Comparison of ENCODE assay signal across 23 mouse cellular contexts in the genomic region with DNA sequence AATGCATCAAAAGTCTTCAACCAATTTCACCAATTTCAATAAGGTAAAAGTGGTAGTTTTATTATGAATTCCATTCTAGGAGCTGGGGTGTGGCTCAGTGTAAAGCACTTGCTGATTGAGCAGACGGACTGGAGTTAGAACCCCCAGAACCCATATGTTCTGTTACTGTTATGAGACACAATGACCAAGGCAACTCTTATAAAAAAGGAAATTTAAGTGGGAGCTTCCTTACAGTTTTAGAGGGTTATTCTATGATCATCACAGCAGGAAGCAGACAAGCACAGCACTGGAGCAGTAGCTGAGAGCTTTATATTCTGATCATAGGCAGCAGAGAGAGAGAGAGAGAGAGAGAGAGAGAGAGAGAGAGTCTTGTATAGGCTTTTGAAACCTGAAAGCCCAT.
A peak's percentile ranks its signal among the peaks of the same experiment; 100 is the strongest.
DNase-seq lines count a peak whose midpoint lies in the region; ATAC-seq lines count a peak whose summit lies in the region.
"Had no signal": no experiment of that assay in that cellular context is flagged by ENCODE, and none has a peak within 500 bp of the region (broad histone marks: within the 10 kb centered on the region; RNA-seq: fewer than 3 reads in every experiment).

No protein-coding gene starts in this region.

- H3K4me2 ChIP-seq in heart, embryonic 12.5 days, result no peak overlapping the region
- H3K4me2 ChIP-seq in hindbrain, embryonic 12.5 days (replicated peaks), result no peak overlapping the region

- no peaks in the 10 kb centered on the region for H3K9me3 ChIP-seq in heart, embryonic 12.5 days (replicated peaks)
- H3K9me3 ChIP-seq in hindbrain, embryonic 12.5 days (replicated peaks), result no peaks in the 10 kb centered on the region

- intact Hi-C loops in left cerebral cortex, postnatal 36 days (cut with DNase I), result no loop called here

- DNase-seq in frontal cortex, postnatal 10 days (ENCODE audit: low spot score in 2 of 2), result no peak
- peak; percentile 10 for DNase-seq in heart, adult 11 months
- peak; percentile 45 for DNase-seq in brain, adult 2 months (ENCODE audit: low read depth, low spot score)
- DNase-seq in telencephalon, adult 2 months (ENCODE audit: low read depth, low spot score), result peak; percentile 36
- DNase-seq in left cerebral cortex, postnatal 36 days (ENCODE audit: low spot score in 2 of 2), result no peak
- DNase-seq: adrenal gland, adult 2 months; adrenal gland, adult 8-10 months; adrenal gland, postnatal 10 days; adrenal gland, postnatal 14 days; adrenal gland, postnatal 25 days; adrenal gland, postnatal 36 days; B cell, adult 2 months; cerebellum, adult 11 months; cerebellum, adult 11-12 months; cerebellum, adult 18-20 months had no signal

- H3K4me3 ChIP-seq in heart, embryonic 12.5 days, result no peak overlapping the region
- H3K4me3 ChIP-seq in hindbrain, embryonic 12.5 days, result no peak overlapping the region

- H3K27me3 ChIP-seq in heart, embryonic 12.5 days (replicated peaks), result no peaks in the 10 kb centered on the region
- no peaks in the 10 kb centered on the region for H3K27me3 ChIP-seq in hindbrain, embryonic 12.5 days
- H3K27me3 ChIP-seq: CH12.LX, Patski had no signal

- peak; percentile 81 for ATAC-seq in frontal cortex, adult (ENCODE audit: low TSS enrichment)
- no peak for ATAC-seq in heart, embryonic 12.5 days (ENCODE audit: insufficient number of reproducible peaks, low FRiP score)
- ATAC-seq in hindbrain, embryonic 12.5 days (ENCODE audit: low FRiP score), result no peak
- ATAC-seq: activated CD4-positive, CD25-positive, alpha-beta regulatory T cell, adult 4 months; CD4-positive, CD25-positive, alpha-beta regulatory T cell, adult 4 months; Patski had no signal

- no peaks in the 10 kb centered on the region for H3K36me3 ChIP-seq in heart, embryonic 12.5 days
- H3K36me3 ChIP-seq in hindbrain, embryonic 12.5 days, result no peaks in the 10 kb centered on the region
- H3K36me3 ChIP-seq: G1E had no signal

- H3K27ac ChIP-seq in heart, embryonic 12.5 days (ENCODE audit: poor library complexity, severe bottlenecking), result no peak overlapping the region
- no peak overlapping the region for H3K27ac ChIP-seq in hindbrain, embryonic 12.5 days

- 91% methylated on average over 1 of the region's 1 CpGs for WGBS in heart, embryonic 12.5 days
- WGBS in hindbrain, embryonic 12.5 days, result 85% methylated on average over 1 of the region's 1 CpGs

- peaks cover 6% of the 10 kb centered on the region; the same call in 1 of the 2 replicates for H3K4me1 ChIP-seq in heart, embryonic 12.5 days (replicated peaks)
- H3K4me1 ChIP-seq in hindbrain, embryonic 12.5 days, result peaks cover 2% of the 10 kb centered on the region; the same call in 1 of the 2 replicates

- no peak overlapping the region for H3K9ac ChIP-seq in heart, embryonic 12.5 days
- no peak overlapping the region for H3K9ac ChIP-seq in hindbrain, embryonic 12.5 days

Comparison
In these comparisons a context has a peak if more than half of its experiments do, and no peak if none do; other contexts are left out.
1. DNase-seq: peak in heart, adult 11 months (single experiment), brain, adult 2 months (single experiment) and telencephalon, adult 2 months (single experiment); none in frontal cortex, postnatal 10 days (0 of 2) and left cerebral cortex, postnatal 36 days (0 of 2).